Mouse (Mus musculus) heart, postnatal 0 days (tissue): ENCODE measurements around the gene Crlf3. TPM values are rescaled to one million over a fixed set of nuclear protein-coding genes. Genes with fewer than 3 reads are reported as not detected.
"Not testable (repeated sequence)": the region's sequence is repeated elsewhere in the genome, so short reads cannot be mapped to it uniquely, and the experiment has no call there.

Experiments used
- ATAC-seq: fragments of 200-750 bp; cut with Nextera tagmentation; 2 replicates; pipeline ENCODE4 v1.8.0; 2017; ENCODE audit warnings: low read depth, moderate number of reproducible peaks, moderate library complexity; ENCODE audit not compliant: insufficient read depth
- DNase-seq: peaks from one replicate; pipeline ENCODE4 v3.0.0-alpha.2; 2016; ENCODE audit warnings: low spot score
- H3K27ac ChIP-seq: fragments of 300-500 bp; sonication (generic); 2 replicates; pipeline ENCODE4 v1.5.1; 2014; ENCODE audit warnings: low read depth, mild to moderate bottlenecking
- H3K27me3 ChIP-seq: fragments of 300-500 bp; sonication (generic); 2 replicates; pipeline ENCODE4 v1.6.1; 2014; ENCODE audit warnings: low read length, mixed read lengths; ENCODE audit not compliant: control insufficient read depth, insufficient read depth
- H3K36me3 ChIP-seq: fragments of 300-500 bp; sonication (generic); replicated peaks from 2 replicates; pipeline ENCODE4 v1.6.1; 2014; ENCODE audit warnings: low read length, mixed read lengths; ENCODE audit not compliant: control insufficient read depth, insufficient read depth
- H3K4me1 ChIP-seq: fragments of 300-500 bp; sonication (generic); 2 replicates; pipeline ENCODE4 v1.6.1; 2014; ENCODE audit warnings: antibody characterized with exemption; ENCODE audit not compliant: control insufficient read depth, insufficient read depth
- H3K4me2 ChIP-seq: fragments of 300-500 bp; sonication (generic); 2 replicates; pipeline ENCODE4 v1.6.1; 2014; ENCODE audit warnings: low read depth, mild to moderate bottlenecking, low read length, moderate library complexity
- H3K4me3 ChIP-seq: fragments of 300-500 bp; sonication (generic); 2 replicates; pipeline ENCODE4 v1.5.1; 2014; ENCODE audit warnings: low read depth, low read length
- H3K9ac ChIP-seq: fragments of 300-500 bp; sonication (generic); replicated peaks from 2 replicates; pipeline ENCODE4 v1.6.1; 2014; ENCODE audit warnings: low read depth, low read length, mixed read lengths
- H3K9me3 ChIP-seq: fragments of 300-500 bp; sonication (generic); replicated peaks from 2 replicates; pipeline ENCODE4 v1.6.1; 2016; ENCODE audit warnings: low read length; ENCODE audit not compliant: control insufficient read depth
- CTCF ChIP-seq: IDR thresholded peaks from 2 replicates; pipeline ENCODE4 v1.5.1; 2016; ENCODE audit warnings: antibody characterized with exemption, control low read depth, low read depth
- EP300 ChIP-seq: IDR thresholded peaks from 2 replicates; pipeline ENCODE4 v1.6.1; 2016; ENCODE audit warnings: antibody characterized with exemption, low read depth
- WGBS: fragments of 180-500 bp; shearing (Covaris S2); extraction: QIAGEN DNeasy Blood & Tissue Kit; methylation state at CpG from one replicate; pipeline ENCODE4 v1.1.7; 2014; 5-methylcytosine and 5-hydroxymethylcytosine counted together
- polyA plus RNA-seq: library from polyadenylated mRNA; unstranded; fragments of >200 nt; fragmentation: Nextera tagmentation; extraction: Ambion mirVana; gene quantifications from 2 replicates; pipeline ENCODE4 v1.2.1, GENCODE M21; 2015
- total RNA-seq: library from RNA; depleted of rRNA; stranded (reverse); fragments of >200 nt; gene quantifications from 2 replicates; pipeline ENCODE4 v1.2.3, GENCODE M21; 2014; ENCODE audit warnings: low replicate concordance

Gene Crlf3
- total and polyA plus RNA-seq, 2 experiments from 2014 or later: 19.7 to 28.0 TPM

DNA sequence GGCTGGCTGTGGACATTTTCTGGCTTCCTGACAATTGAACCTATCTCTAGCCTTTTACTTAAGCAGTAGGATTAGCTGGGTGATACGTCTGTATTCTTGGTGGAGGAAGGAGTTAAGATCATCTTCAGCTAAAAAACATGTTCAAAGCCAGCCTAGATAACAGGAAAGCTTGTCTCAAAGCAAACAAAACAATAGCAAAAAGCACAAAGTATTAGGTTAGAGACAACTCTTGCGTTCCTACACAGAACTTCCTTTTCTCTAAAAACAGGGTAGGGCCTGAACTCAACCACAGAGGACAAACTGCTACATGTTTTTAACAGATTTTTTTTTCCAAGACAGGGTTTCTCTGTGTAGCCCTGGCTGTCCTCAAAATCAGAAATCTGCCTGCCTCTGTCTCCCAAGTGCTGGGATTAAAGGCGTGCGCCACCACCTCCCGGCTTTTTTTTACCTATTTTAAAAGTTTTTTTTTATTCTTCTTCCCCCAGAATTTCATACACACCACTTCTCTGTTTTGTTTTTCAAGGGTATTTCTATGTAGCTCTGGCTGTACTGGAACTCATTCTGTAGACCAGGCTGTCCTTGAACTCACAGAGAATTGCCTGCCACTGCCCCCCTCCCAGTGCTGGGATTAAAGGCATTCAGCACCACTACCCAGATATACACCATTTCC lies 5.0 kb downstream of the Crlf3 start:
- H3K9ac ChIP-seq: no peak overlapping the region
- H3K4me3 ChIP-seq: no peak overlapping the region
- WGBS: 90% methylated on average over 5 of the region's 5 CpGs
- no peak overlapping the region for H3K4me2 ChIP-seq
- no peak for TF ChIP-seq CTCF
- TF ChIP-seq EP300: no peak
- ATAC-seq (no peak), DNase-seq (no peak)
- H3K27ac ChIP-seq: no peak overlapping the region
- H3K9me3 ChIP-seq: no peaks in the 10 kb centered on the region
- peaks cover 6% of the 10 kb centered on the region; the same call in 1 of the 2 replicates for H3K4me1 ChIP-seq
- H3K36me3 ChIP-seq: 0 out of 2 replicates have a peak, but pooled peaks cover 6% of the 10 kb centered on the region
- no peaks in the 10 kb centered on the region for H3K27me3 ChIP-seq

DNA sequence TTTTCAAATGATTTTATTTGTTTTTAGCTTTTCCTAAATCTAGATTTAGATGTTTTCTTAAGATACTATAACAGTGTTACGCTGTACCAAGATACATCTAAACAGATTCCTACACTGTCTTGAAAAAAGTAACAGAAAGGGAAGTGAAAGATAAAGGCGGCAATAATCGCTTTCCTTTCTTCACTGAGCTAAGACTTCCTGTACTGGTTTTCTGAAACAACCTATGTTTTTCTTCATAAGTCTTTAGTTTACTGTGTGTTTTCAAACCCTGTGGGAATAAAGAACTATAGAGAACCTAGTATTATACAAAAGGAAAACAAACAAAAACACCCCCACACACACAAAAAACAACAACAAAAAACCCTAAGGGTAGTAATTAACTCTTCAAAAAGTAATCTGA lies 8.4 kb downstream of the Crlf3 start:
- 62% methylated on average over 3 of the region's 3 CpGs for WGBS
- Histone ChIP-seq H3K36me3 (0 out of 2 replicates have a peak, but pooled peaks cover 6% of the 10 kb centered on the region), H3K9me3 (no peaks in the 10 kb centered on the region), H3K4me2 (no peak overlapping the region), H3K27me3 (no peaks in the 10 kb centered on the region), H3K27ac (no peak overlapping the region), H3K4me3 (no peak overlapping the region), H3K4me1 (no peaks in the 10 kb centered on the region), H3K9ac (no peak overlapping the region)
- no peak for DNase-seq
- TF ChIP-seq EP300 (no peak), CTCF (no peak)
- ATAC-seq: no peak

DNA sequence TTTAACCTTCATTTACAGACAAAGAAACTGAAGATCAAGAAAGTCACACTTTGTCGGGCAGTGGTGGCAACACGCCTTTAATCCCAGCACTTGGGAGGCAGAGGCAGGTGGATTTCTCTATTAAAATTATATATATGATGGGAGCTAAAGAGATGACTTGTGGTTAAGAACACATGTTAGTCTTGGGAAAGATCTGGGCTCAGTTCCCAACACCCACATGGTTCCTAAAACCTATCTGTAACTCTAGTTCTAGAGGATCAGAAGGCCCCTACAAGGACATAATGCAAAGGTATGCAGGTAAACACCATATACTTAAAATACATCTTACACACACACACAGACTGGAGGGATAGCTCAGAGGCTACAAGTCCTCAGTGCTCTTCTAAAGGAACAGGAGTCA lies 9.8 kb downstream of the Crlf3 start:
- WGBS: 97% methylated on average over 2 of the region's 2 CpGs

DNA sequence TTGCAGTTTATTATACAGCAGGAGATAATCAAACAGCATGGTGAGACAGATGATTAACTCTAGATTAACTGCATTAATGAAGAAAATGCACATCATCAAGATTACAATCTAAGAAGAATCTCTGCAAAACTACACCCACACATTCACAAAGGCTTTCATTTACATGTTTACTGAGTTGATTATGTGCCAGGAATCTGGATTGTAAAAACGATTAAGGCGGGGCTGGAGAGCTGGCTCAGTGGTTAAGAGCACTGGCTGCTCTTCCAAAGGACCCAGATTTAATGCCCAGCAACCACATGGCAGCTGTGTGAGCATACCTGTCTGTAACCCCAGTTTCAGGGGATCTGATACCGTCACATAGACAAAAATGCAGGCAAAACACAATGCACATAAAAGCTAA lies 11.0 kb downstream of the Crlf3 start:
- H3K4me1 ChIP-seq: no peaks in the 10 kb centered on the region
- no peak overlapping the region for H3K27ac ChIP-seq

More for the DNA sequence above, 9.8 kb downstream of the Crlf3 start:
- ATAC-seq (no peak), DNase-seq (no peak)
- no peak overlapping the region for H3K4me2 ChIP-seq
- no peak for TF ChIP-seq EP300
- TF ChIP-seq CTCF: no peak
- H3K36me3 ChIP-seq: 0 out of 2 replicates have a peak, but pooled peaks cover 3% of the 10 kb centered on the region
- no peaks in the 10 kb centered on the region for H3K27me3 ChIP-seq
- no peak overlapping the region for H3K9ac ChIP-seq
- no peaks in the 10 kb centered on the region for H3K4me1 ChIP-seq
- H3K4me3 ChIP-seq: no peak overlapping the region
- H3K9me3 ChIP-seq: no peaks in the 10 kb centered on the region
- no peak overlapping the region for H3K27ac ChIP-seq

DNA sequence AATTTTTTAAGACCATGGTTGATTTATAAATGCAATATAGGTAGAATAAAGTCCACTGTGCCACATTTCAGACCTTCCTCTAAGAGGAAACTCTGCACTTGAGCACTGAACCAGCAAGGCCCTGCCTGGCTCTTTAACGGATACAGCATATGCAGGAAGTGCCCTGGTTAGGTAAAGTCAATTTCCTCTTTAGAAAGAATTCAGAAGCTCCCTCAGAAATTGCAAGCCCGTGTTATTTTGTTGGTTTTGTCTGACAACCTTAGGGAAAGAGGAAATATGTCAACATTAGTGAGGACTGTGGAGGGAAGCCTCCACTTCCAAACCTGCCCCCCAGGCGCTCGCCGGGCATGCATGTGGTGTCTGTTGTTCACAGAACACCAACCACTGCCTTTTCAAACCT lies 13.2 kb downstream of the Crlf3 start:
- Histone ChIP-seq H3K36me3 (peaks cover 15% of the 10 kb centered on the region), H3K27me3 (no peaks in the 10 kb centered on the region), H3K27ac (peak overlapping the region; percentile 17; the same call in 1 of the 2 replicates), H3K4me3 (no peak overlapping the region), H3K9ac (no peak overlapping the region), H3K4me2 (no peak overlapping the region; the same call in 1 of the 2 replicates), H3K4me1 (no peaks in the 10 kb centered on the region), H3K9me3 (no peaks in the 10 kb centered on the region)
- no peak for TF ChIP-seq CTCF
- no peak for TF ChIP-seq EP300
- DNase-seq: no peak
- ATAC-seq: no peak
- 65% methylated on average over 5 of the region's 5 CpGs for WGBS

More for the DNA sequence above, 11.0 kb downstream of the Crlf3 start:
- Histone ChIP-seq H3K4me2 (no peak overlapping the region), H3K9me3 (no peaks in the 10 kb centered on the region), H3K4me3 (no peak overlapping the region), H3K36me3 (0 out of 2 replicates have a peak, but pooled peaks cover 3% of the 10 kb centered on the region), H3K27me3 (no peaks in the 10 kb centered on the region), H3K9ac (no peak overlapping the region)
- ATAC-seq (no peak), DNase-seq (no peak)
- TF ChIP-seq EP300: no peak
- no peak for TF ChIP-seq CTCF
- 67% methylated on average over 3 of the region's 3 CpGs for WGBS

DNA sequence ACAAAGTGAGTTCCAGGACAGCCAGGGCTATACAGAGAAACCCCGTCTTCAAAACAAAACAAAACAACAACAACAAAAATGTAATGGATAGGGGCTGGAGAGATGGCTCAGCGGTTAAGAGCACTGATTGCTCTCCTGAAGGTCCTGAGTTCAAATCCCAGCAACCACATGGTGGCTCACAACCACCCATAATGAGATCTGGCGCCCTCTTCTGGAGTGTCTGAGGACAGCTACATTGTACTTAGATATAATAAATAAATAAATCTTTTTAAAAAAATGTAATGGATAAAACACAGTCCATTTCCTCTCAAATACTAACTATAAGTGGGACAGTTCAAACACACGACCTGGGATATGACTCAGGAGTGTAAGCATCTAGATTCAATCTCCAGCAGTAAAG lies 14.4 kb downstream of the Crlf3 start:
- H3K9ac ChIP-seq, ATAC-seq, H3K4me2 ChIP-seq, H3K4me1 ChIP-seq, H3K4me3 ChIP-seq, H3K27ac ChIP-seq, DNase-seq, H3K9me3 ChIP-seq, H3K27me3 ChIP-seq: not testable (repeated sequence)
- 80% methylated on average over 4 of the region's 4 CpGs for WGBS
- H3K36me3 ChIP-seq: peaks cover 25% of the 10 kb centered on the region
